Mouse (Mus musculus) embryonic facial prominence, embryonic 13.5 days (tissue): ENCODE results near the gene Gpc6. TPM values are rescaled to one million over a fixed set of nuclear protein-coding genes. Genes with fewer than 3 reads are reported as not detected.

Source experiments
- ATAC-seq: fragments of 200-750 bp; cut with Nextera tagmentation; 2 replicates; pipeline ENCODE4 v1.8.0; 2017; ENCODE audit warnings: low read depth; ENCODE audit not compliant: insufficient number of reproducible peaks, insufficient read depth, low FRiP score, low TSS enrichment
- H3K27ac ChIP-seq: fragments of 300-500 bp; sonication (generic); 2 replicates; pipeline ENCODE4 v1.5.1; 2015; ENCODE audit warnings: moderate library complexity, mild to moderate bottlenecking, inconsistent platforms
- H3K27me3 ChIP-seq: fragments of 300-500 bp; sonication (generic); 2 replicates; pipeline ENCODE4 v1.6.1; 2015; ENCODE audit warnings: mild to moderate bottlenecking, inconsistent platforms
- H3K36me3 ChIP-seq: fragments of 300-500 bp; sonication (generic); 2 replicates; pipeline ENCODE4 v1.6.1; 2015; ENCODE audit warnings: mild to moderate bottlenecking, inconsistent platforms
- H3K4me1 ChIP-seq: fragments of 300-500 bp; sonication (generic); 2 replicates; pipeline ENCODE4 v1.6.1; 2015; ENCODE audit warnings: inconsistent platforms
- H3K4me2 ChIP-seq: fragments of 300-500 bp; sonication (generic); 2 replicates; pipeline ENCODE4 v1.6.1; 2015; ENCODE audit warnings: moderate library complexity, mild to moderate bottlenecking, inconsistent platforms
- H3K4me3 ChIP-seq: fragments of 300-500 bp; sonication (generic); 2 replicates; pipeline ENCODE4 v1.5.1; 2015; ENCODE audit warnings: mild to moderate bottlenecking, inconsistent platforms
- H3K9ac ChIP-seq: fragments of 300-500 bp; sonication (generic); 2 replicates; pipeline ENCODE4 v1.6.1; 2015; ENCODE audit warnings: mild to moderate bottlenecking, inconsistent platforms
- H3K9me3 ChIP-seq: fragments of 300-500 bp; sonication (generic); 2 replicates; pipeline ENCODE4 v1.6.1; 2016; ENCODE audit warnings: inconsistent platforms
- WGBS: fragments of 180-500 bp; shearing (Covaris S2); methylation state at CpG from one replicate; pipeline ENCODE4 v1.1.7; 2015; ENCODE audit warnings: mixed read lengths; 5-methylcytosine and 5-hydroxymethylcytosine counted together
- polyA plus RNA-seq: library from polyadenylated mRNA; unstranded; fragments of >200 nt; fragmentation: Nextera tagmentation; extraction: Ambion mirVana; gene quantifications from 2 replicates; pipeline ENCODE4 v1.2.1, GENCODE M21; 2015

The Gpc6 gene
- polyA plus RNA-seq, 1 experiment from 2014 or later = 57.7 TPM

DNA sequence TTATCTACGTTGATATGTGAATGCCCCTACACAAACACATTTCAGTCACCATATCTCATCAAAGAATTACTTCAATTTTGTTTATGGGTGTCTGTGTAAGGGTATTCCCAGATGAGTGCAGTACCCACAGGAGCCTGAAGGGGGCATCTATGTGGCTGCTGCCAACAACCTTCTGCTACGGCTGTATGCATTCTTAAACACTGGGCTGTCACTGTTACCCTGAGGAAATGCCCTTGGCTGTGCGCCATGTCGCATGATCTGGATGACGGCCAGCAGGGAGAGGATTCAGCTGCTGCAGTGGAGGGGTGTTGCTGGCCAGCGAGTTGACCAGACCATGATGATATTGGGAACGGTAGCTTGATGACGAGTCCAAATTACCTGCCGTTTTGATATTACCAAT is 954.2 kb downstream of the Gpc6 start:
- H3K36me3 ChIP-seq = no peaks in the 10 kb centered on the region
- ATAC-seq = no peak
- no peak overlapping the region for H3K9ac ChIP-seq
- H3K27me3 ChIP-seq = no peaks in the 10 kb centered on the region
- no peaks in the 10 kb centered on the region for H3K9me3 ChIP-seq
- WGBS = 89% methylated on average over 9 of the region's 9 CpGs
- no peak overlapping the region for H3K4me2 ChIP-seq
- H3K4me1 ChIP-seq = peaks cover 11% of the 10 kb centered on the region
- H3K4me3 ChIP-seq = no peak overlapping the region
- no peak overlapping the region for H3K27ac ChIP-seq

DNA sequence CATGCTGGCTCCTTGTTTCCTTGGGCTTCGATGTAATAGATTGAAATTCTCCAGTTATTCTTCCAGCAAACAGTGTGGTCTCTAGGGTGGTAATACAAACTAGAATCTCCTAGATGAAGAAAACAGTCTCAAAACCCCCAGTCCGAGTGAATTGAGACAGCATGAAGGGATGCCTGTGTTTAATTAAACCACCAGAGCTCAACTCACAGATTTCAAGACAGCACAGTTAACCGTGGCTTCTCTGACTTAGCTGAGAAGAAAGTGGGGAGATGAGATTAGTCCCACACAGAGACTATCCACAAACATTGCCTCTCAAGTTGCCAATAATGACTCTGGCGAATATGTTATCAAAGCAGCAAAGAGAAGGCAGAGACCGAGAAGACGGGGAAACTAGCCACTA is 956.0 kb downstream of the Gpc6 start:
- H3K27me3 ChIP-seq = no peaks in the 10 kb centered on the region
- H3K9ac ChIP-seq = no peak overlapping the region
- no peak overlapping the region for H3K27ac ChIP-seq
- ATAC-seq = no peak
- H3K4me2 ChIP-seq = peak overlapping the region; percentile 12; the same call in 1 of the 2 replicates
- no peaks in the 10 kb centered on the region for H3K36me3 ChIP-seq
- peaks cover 11% of the 10 kb centered on the region for H3K4me1 ChIP-seq
- 25% methylated on average over 6 of the region's 6 CpGs for WGBS
- H3K4me3 ChIP-seq = no peak overlapping the region
- no peaks in the 10 kb centered on the region for H3K9me3 ChIP-seq

DNA sequence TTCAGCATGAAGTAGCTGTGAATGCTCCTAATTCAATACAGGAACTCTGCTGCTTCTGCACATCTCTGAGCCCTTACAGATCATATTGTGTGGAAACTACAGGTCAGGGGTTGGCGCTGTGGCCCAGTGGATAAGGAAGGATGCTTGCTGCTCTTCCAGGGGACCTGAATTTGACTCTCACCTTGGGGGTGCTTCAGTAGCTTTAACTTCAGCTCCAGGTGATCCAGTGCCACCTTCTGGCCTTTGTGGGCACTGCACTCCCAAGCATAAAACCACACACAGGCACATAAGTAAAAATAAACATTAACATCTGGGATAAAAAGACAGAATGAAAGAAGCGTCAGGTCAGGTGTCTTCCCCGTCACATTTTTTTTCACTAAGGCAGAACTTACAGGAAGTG is 957.1 kb downstream of the Gpc6 start:
- 30% methylated on average over 3 of the region's 3 CpGs for WGBS
- no peaks in the 10 kb centered on the region for H3K9me3 ChIP-seq
- ATAC-seq = no peak

DNA sequence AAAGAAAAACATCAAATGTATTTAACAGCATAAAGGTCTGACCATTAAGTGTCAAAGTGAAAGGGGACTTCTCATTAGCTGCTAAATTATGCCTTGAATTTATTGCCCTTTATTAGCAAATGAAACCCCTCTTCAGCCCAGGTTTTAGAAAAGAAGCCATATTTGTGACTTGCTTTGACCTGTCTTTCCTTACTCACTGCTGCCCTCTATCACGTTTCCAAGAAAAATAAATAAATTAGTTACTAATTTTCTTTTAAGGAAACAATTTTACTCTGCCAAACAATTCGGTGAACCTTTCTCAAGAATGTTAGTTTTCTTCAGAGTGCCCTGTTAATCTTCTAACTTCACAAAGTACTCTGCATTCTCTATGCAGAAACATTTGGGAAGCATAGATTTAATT is 964.5 kb downstream of the Gpc6 start:
- ATAC-seq = no peak
- H3K9ac ChIP-seq = no peak overlapping the region
- peaks cover 8% of the 10 kb centered on the region for H3K4me1 ChIP-seq
- 49% methylated on average over 2 of the region's 2 CpGs for WGBS
- H3K9me3 ChIP-seq = no peaks in the 10 kb centered on the region
- H3K27ac ChIP-seq = no peak overlapping the region
- H3K4me3 ChIP-seq = no peak overlapping the region
- H3K36me3 ChIP-seq = no peaks in the 10 kb centered on the region
- no peak overlapping the region for H3K4me2 ChIP-seq
- no peaks in the 10 kb centered on the region for H3K27me3 ChIP-seq

More for the DNA sequence above, 957.1 kb downstream of the Gpc6 start:
- peaks cover 11% of the 10 kb centered on the region for H3K4me1 ChIP-seq
- H3K36me3 ChIP-seq = no peaks in the 10 kb centered on the region
- no peak overlapping the region for H3K4me2 ChIP-seq
- H3K27me3 ChIP-seq = no peaks in the 10 kb centered on the region
- no peak overlapping the region for H3K9ac ChIP-seq
- no peak overlapping the region for H3K27ac ChIP-seq
- no peak overlapping the region for H3K4me3 ChIP-seq

DNA sequence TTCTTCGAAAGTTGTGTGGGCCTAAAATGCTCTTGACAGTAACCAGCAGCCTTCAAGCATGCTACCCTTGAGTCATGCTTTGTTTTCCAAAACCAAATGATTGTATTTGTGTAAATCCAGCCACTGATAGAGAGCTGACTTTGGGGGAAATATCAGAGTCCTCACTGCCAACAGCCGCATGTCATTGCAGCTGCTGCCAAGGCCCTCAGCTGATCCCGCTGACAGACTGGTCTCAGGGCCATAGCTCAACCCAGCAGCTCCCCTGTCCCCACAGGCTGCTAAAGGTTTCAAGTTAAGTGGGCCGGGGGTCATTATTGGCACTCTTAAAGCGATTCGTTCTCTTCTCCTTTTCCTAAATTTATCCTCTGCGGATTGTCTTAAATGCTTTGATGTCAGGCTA is 966.3 kb downstream of the Gpc6 start:
- no peak overlapping the region for H3K4me2 ChIP-seq
- H3K9me3 ChIP-seq = no peaks in the 10 kb centered on the region
- H3K9ac ChIP-seq = no peak overlapping the region
- H3K4me1 ChIP-seq = peaks cover 15% of the 10 kb centered on the region
- no peaks in the 10 kb centered on the region for H3K36me3 ChIP-seq
- H3K27ac ChIP-seq = no peak overlapping the region
- H3K4me3 ChIP-seq = no peak overlapping the region
- no peaks in the 10 kb centered on the region for H3K27me3 ChIP-seq
- WGBS = 73% methylated on average over 7 of the region's 7 CpGs
- no peak for ATAC-seq

DNA sequence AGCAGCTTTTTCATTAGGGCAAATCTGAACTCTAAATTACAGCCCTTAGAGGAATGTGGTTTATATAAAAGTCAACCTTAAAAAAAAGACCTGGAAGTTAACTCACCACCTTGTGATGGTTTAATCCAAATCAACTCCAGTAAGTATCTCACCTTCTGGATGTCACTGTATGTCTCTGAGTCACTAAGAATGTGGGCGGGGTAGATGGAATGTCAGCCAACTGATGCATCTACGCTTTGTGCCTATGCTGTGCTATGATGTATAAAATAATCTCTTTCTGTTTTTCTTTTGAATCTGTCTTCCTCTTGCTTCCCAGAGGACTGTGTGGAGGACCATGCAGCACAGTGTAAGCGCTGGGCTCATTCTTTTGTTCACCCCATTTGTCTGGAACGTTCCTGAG is 966.9 kb downstream of the Gpc6 start:
- Histone ChIP-seq H3K9me3 (no peaks in the 10 kb centered on the region), H3K4me1 (peaks cover 15% of the 10 kb centered on the region), H3K4me3 (no peak overlapping the region), H3K36me3 (no peaks in the 10 kb centered on the region), H3K9ac (no peak overlapping the region), H3K27me3 (no peaks in the 10 kb centered on the region), H3K4me2 (no peak overlapping the region), H3K27ac (no peak overlapping the region)
- WGBS = 85% methylated on average over 4 of the region's 4 CpGs
- ATAC-seq = no peak

DNA sequence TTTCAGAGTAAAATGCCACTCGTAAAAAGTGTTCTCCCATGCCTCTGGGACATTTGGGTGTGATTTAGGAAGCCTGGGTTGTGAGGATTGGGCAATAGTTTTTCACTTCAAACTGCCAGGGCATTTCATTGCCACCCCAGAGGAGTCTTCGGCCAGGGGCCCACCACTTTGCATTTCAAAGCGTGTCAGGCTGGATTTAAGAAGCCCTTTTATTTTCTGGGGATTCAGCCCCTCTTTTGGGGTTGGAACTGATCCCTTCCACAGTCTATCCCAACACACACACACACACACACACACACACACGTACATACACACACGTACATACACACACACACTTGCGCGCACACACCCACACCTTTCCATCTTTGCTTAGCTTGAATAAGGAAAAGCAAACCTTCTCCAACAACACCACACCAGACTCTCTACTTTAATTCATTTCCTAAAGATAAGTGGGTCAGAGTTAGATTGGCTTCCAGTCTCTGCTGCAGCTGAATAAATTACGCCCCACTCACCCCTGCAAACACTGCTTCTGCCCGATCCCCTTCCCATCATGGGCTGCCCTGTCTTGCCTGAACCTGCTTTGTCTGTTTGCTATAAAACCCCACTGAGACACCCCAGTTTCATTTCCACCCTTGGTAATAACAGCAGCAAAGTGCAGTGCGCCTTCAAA is 969.9 kb downstream of the Gpc6 start:
- no peak for ATAC-seq
- H3K4me3 ChIP-seq = no peak overlapping the region
- peak overlapping the region; percentile 39; the same call in 1 of the 2 replicates for H3K27ac ChIP-seq
- peaks cover 15% of the 10 kb centered on the region for H3K4me1 ChIP-seq
- peak overlapping the region; percentile 27 for H3K4me2 ChIP-seq
- 86% methylated on average over 10 of the region's 10 CpGs for WGBS
- H3K36me3 ChIP-seq = no peaks in the 10 kb centered on the region
- no peak overlapping the region for H3K9ac ChIP-seq
- H3K27me3 ChIP-seq = no peaks in the 10 kb centered on the region
- no peaks in the 10 kb centered on the region for H3K9me3 ChIP-seq

DNA sequence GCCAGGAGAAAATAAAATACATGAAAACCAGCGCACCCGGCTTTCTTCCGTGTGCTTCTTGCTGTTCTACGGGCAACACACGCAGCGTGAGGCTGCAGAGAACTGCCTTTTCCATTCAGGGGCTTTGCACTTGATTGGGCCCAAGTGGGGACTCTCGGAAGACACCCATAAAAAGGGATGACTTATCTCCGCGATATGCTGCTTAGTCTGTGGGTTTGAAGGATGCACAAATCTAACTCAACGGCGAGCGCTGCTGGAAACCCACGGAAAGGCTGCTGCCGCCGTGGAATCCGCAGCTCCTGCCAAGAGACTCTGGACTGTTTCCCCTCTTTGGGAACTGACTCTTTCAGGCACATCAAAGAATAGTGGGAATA is 970.4 kb downstream of the Gpc6 start:
- peak overlapping the region; percentile 39; the same call in 1 of the 2 replicates for H3K27ac ChIP-seq

DNA sequence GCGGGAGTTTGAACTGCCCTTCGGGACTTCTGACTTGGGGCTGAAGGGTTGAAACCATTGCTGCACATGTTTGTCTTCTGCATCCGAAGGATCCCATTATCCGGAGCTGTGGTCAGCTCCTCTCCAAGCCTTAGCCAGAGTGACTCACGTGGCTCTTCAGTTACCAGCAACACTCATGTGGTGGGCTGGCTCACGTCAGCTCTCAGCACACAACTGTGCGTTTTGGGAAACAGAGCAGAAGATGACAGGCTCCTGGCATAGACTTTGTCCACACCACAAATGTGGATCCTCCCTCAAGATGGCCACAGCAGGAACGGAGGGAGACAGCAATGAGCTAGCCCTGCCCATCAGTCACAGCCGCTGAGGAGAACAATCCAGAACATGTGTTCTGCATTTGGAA is 979.2 kb downstream of the Gpc6 start:
- Histone ChIP-seq H3K27me3 (no peaks in the 10 kb centered on the region), H3K9me3 (no peaks in the 10 kb centered on the region), H3K36me3 (no peaks in the 10 kb centered on the region), H3K27ac (no peak overlapping the region), H3K4me2 (no peak overlapping the region), H3K4me3 (no peak overlapping the region), H3K4me1 (peaks cover 31% of the 10 kb centered on the region; the same call in 1 of the 2 replicates), H3K9ac (no peak overlapping the region)
- ATAC-seq = no peak
- 65% methylated on average over 9 of the region's 9 CpGs for WGBS

More for the DNA sequence above, 970.4 kb downstream of the Gpc6 start:
- ATAC-seq = no peak
- Histone ChIP-seq H3K9me3 (no peaks in the 10 kb centered on the region), H3K36me3 (no peaks in the 10 kb centered on the region), H3K4me2 (peak overlapping the region; percentile 27), H3K4me1 (peaks cover 12% of the 10 kb centered on the region), H3K27me3 (no peaks in the 10 kb centered on the region), H3K9ac (no peak overlapping the region), H3K4me3 (no peak overlapping the region)
- WGBS = 74% methylated on average over 16 of the region's 16 CpGs

DNA sequence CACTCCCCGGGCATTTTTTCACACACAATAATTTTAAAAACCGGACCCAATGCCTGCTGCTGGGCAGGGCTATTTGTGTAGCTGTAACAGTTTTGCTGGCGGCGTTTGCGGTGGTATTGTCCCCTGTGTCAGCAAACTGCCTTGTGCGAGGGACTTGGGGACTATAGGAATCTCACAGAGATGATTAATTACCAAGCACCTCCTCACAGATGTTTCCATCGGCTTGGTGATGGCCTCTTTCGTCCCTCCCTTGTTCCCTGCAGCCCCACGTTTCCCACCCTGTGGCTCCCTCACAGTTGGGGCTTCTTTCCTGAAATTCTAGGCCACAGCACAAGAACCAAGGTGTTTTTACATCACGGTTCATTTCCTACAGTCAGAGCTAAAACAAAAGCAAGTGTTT is 980.6 kb downstream of the Gpc6 start:
- H3K4me2 ChIP-seq = no peak overlapping the region
- H3K4me1 ChIP-seq = peaks cover 38% of the 10 kb centered on the region; the same call in 1 of the 2 replicates
- 56% methylated on average over 10 of the region's 10 CpGs for WGBS
- no peak overlapping the region for H3K9ac ChIP-seq
- H3K9me3 ChIP-seq = no peaks in the 10 kb centered on the region
- no peak for ATAC-seq
- no peaks in the 10 kb centered on the region for H3K36me3 ChIP-seq
- no peaks in the 10 kb centered on the region for H3K27me3 ChIP-seq
- no peak overlapping the region for H3K4me3 ChIP-seq
- no peak overlapping the region for H3K27ac ChIP-seq

DNA sequence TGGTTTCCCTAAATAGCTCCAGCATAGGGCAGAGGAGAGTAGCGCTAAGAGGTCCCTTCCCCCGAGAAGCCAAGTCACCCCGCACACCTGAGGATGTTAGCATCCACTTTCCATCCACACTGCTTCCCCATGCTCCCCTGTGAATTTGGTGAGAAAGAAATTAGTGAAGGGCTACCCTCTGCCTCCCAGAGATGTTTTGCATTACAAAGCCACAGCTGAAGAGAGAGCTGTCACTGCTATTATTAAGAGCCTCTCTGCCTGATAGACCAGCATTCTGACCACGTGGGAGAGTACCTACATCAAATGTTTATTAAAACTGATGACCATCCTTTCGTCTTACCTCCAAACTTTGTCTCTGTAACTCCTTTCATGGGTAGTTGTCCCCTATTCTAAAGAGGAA is 981.2 kb downstream of the Gpc6 start:
- peaks cover 38% of the 10 kb centered on the region; the same call in 1 of the 2 replicates for H3K4me1 ChIP-seq
- no peaks in the 10 kb centered on the region for H3K9me3 ChIP-seq
- H3K27me3 ChIP-seq = no peaks in the 10 kb centered on the region
- 72% methylated on average over 5 of the region's 5 CpGs for WGBS
- no peak for ATAC-seq
- H3K36me3 ChIP-seq = no peaks in the 10 kb centered on the region
- H3K4me3 ChIP-seq = no peak overlapping the region
- H3K9ac ChIP-seq = no peak overlapping the region
- no peak overlapping the region for H3K4me2 ChIP-seq
- no peak overlapping the region for H3K27ac ChIP-seq

DNA sequence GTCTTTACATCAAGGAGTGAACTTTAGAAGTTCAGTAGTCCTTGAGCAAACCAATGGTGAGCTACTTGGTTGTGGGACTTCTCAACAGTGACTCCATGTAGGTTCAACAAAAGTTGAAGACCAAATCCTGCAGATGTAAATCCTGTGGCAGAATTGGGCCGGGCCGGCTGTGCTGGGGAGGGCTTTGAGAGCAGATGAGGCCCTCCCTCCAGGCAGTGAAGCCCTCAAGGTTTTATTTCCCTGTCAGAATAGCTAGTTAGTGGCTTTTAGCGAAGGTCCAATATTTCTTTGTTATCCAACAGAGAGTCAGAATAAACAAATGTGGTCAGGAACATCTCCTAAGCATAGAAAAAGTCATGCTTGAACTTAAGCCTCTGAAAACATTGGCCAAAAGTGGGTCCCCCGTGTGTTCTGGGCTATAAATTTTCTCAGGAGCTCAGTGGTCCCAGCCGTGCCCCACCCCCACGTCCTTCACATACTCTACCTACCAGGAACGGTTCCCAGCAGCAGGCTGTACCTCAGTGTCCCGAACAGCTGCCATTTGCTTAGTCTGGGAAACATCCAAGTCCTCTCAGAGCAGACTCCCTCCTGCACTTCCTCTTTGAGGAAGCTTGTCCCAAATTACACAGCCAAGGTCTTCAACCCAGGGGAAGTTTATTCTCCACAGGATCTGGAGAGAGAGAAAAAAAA is 983.3 kb downstream of the Gpc6 start:
- no peak overlapping the region for H3K9ac ChIP-seq
- no peak overlapping the region for H3K4me3 ChIP-seq
- no peaks in the 10 kb centered on the region for H3K27me3 ChIP-seq
- ATAC-seq = no peak
- H3K4me2 ChIP-seq = no peak overlapping the region
- WGBS = 70% methylated on average over 8 of the region's 8 CpGs
- no peaks in the 10 kb centered on the region for H3K36me3 ChIP-seq
- H3K9me3 ChIP-seq = no peaks in the 10 kb centered on the region
- H3K27ac ChIP-seq = no peak overlapping the region; the same call in 1 of the 2 replicates
- peaks cover 37% of the 10 kb centered on the region; the same call in 1 of the 2 replicates for H3K4me1 ChIP-seq
